Mouse (Mus musculus) ES-E14 (cell line): ENCODE measurements at regions not wholly inside any gene's neighbourhood (a gene's known extent, or its start where the extent isn't known, plus 50 kb on each side); places are given as distances from the start of the nearest gene placed in this dataset.
A peak's percentile ranks its signal among the peaks of the same experiment; 100 is the strongest.

Experiments used
- DNase-seq: peaks from one replicate; pipeline ENCODE4 v3.0.0-alpha.2; 2013; ENCODE audit warnings: low read depth, low spot score
- H3K27ac ChIP-seq: 2 replicates; pipeline ENCODE4 v1.5.1; 2012; ENCODE audit warnings: low read depth, mild to moderate bottlenecking, low read length, moderate library complexity, mixed read lengths; ENCODE audit not compliant: poor library complexity, insufficient read depth, severe bottlenecking
- H3K36me3 ChIP-seq: 2 replicates; pipeline ENCODE4 v1.6.1; 2012; ENCODE audit warnings: mild to moderate bottlenecking, low read length, moderate library complexity, mixed read lengths; ENCODE audit not compliant: control insufficient read depth, poor library complexity, insufficient read depth, severe bottlenecking
- H3K4me1 ChIP-seq, 2 experiments: fragments of 150-350 bp in 1 of 2; sonication (generic) in 1 of 2; 2 replicates each; pipeline ENCODE4 v1.6.1; 2012; ENCODE audit warnings: low read length in 2 of 2, mild to moderate bottlenecking in 1 of 2, mixed read lengths in 1 of 2; ENCODE audit not compliant: control insufficient read depth in 2 of 2, insufficient read depth in 2 of 2, poor library complexity in 1 of 2
- H3K4me3 ChIP-seq, 2 experiments: fragments of 150-350 bp in 1 of 2; sonication (generic) in 1 of 2; 2 replicates each; pipeline ENCODE4 v1.5.1; 2012; ENCODE audit warnings: low read length in 2 of 2, low read depth in 1 of 2, mild to moderate bottlenecking in 1 of 2, mixed read lengths in 1 of 2; ENCODE audit not compliant: insufficient read depth in 1 of 2, poor library complexity in 1 of 2, severe bottlenecking in 1 of 2
- H3K9ac ChIP-seq: 2 replicates; pipeline ENCODE4 v1.6.1; 2012; ENCODE audit warnings: low read depth, mild to moderate bottlenecking, low read length, mixed read lengths; ENCODE audit not compliant: poor library complexity, insufficient read depth, severe bottlenecking
- H3K9me3 ChIP-seq: fragments of 150-350 bp; sonication (generic); 2 replicates; pipeline ENCODE4 v1.6.1; 2012; ENCODE audit warnings: low read depth, mild to moderate bottlenecking, low read length; ENCODE audit not compliant: control insufficient read depth, insufficient read depth
- CHD2 ChIP-seq: IDR thresholded peaks from 2 replicates; pipeline ENCODE4 v1.6.1; 2014; ENCODE audit warnings: mild to moderate bottlenecking, low read depth, low read length, inconsistent platforms
- HCFC1 ChIP-seq: IDR thresholded peaks from 2 replicates; pipeline ENCODE4 v1.6.1; 2012; ENCODE audit warnings: low read length, inconsistent platforms, borderline replicate concordance; ENCODE audit not compliant: insufficient read depth
- MAFK ChIP-seq: IDR thresholded peaks from 2 replicates; pipeline ENCODE4 v1.6.1; 2014; ENCODE audit warnings: mild to moderate bottlenecking, low read depth, low read length, inconsistent platforms; ENCODE audit not compliant: insufficient read depth
- ZC3H11A ChIP-seq: IDR thresholded peaks from 2 replicates; pipeline ENCODE4 v1.6.1; 2012; ENCODE audit warnings: low read depth, mild to moderate bottlenecking, inconsistent platforms, low read length, borderline replicate concordance
- ZNF384 ChIP-seq: IDR thresholded peaks from 2 replicates; pipeline ENCODE4 v1.6.1; 2012; ENCODE audit warnings: low read depth, low read length, inconsistent platforms
- in situ Hi-C, 2 experiments: fragments of 600-800 bp; cut with MboI; formaldehyde crosslinking; loops; one replicate each; pipeline ENCODE4 v1.15.1; 2025; ENCODE audit warnings: low sequenced_read_pairs in 2 of 2, inconsistent platforms in 1 of 2; ENCODE audit not compliant: unreplicated experiment in 2 of 2

DNA sequence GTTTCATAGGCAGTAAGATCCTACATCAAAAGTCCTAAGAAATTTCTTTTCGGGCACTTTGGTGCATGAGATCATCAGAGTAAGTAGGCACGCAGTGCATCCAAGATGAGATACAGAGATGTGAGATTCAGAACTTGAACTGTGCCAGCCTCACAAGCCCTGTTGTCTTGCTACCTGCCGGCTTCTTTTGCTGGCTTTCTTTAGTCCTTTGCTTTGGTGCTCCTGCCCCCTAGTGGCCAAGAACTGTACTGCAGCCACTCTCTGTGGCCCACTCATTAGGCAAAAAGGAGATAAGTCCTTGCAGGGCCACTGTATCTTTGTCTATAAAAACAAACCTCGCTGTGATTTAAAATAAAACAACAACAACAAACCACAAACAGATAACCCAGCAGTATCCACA is 77.5 kb downstream of the Pttg1 start:
- no peak overlapping the region for H3K9ac ChIP-seq
- TF ChIP-seq HCFC1 (no peak), ZC3H11A (peak; percentile 91), CHD2 (no peak)

GRCm38 (mm10) chr11:43346489-43346888 is 79.6 kb downstream of the Pttg1 start:
- no peak for TF ChIP-seq CHD2
- Histone ChIP-seq H3K27ac (no peak overlapping the region), H3K9me3 (no peaks in the 10 kb centered on the region), H3K36me3 (no peaks in the 10 kb centered on the region), H3K4me1 (no peaks in the 10 kb centered on the region), H3K9ac (no peak overlapping the region), H3K4me3 (no peak overlapping the region)
- no peak for DNase-seq
- in situ Hi-C loops: no loop called here

More for the DNA sequence above, 77.5 kb downstream of the Pttg1 start:
- no peaks in the 10 kb centered on the region for H3K9me3 ChIP-seq
- H3K36me3 ChIP-seq: no peaks in the 10 kb centered on the region
- DNase-seq: peak; percentile 73
- H3K4me1 ChIP-seq: no peaks in the 10 kb centered on the region
- no peak overlapping the region for H3K4me3 ChIP-seq
- no peak overlapping the region for H3K27ac ChIP-seq
- in situ Hi-C loops: no loop called here

- in situ Hi-C loops: no loop called here
- TF ChIP-seq HCFC1 (no peak), CHD2 (no peak), ZC3H11A (no peak), MAFK (no peak), ZNF384 (no peak)
- no peaks in the 10 kb centered on the region for H3K9me3 ChIP-seq
These were observed 81.1 kb downstream of the Pttg1 start for GRCm38 (mm10) chr11:43344767-43345561.

DNA sequence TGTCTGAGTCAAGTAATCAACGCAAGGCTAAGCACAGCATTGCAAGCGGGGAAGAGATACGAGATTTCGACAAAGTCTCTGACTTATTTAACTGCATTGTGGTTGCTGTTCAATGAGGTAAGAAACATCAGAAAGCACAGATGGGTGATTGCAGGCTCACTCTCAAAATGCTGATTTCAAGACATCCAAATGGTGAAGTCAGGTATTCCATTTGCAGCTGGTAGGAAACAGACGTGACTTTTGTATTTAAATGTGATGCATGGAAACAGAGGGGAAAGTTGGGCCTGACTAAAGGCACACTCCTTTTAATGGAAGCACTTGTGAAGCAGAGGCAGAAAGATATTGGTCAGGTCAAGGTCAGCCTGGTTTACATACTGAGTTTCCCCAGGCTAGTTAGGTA is 82.5 kb downstream of the Pttg1 start:
- no peak for TF ChIP-seq CHD2
- TF ChIP-seq ZNF384: no peak
- TF ChIP-seq HCFC1: no peak
- no peak for TF ChIP-seq ZC3H11A
- no peak for TF ChIP-seq MAFK
- Histone ChIP-seq H3K27ac (no peak overlapping the region), H3K4me1 (no peaks in the 10 kb centered on the region), H3K9ac (no peak overlapping the region), H3K4me3 (no peak overlapping the region), H3K36me3 (no peaks in the 10 kb centered on the region), H3K9me3 (no peaks in the 10 kb centered on the region)
- in situ Hi-C loops: no loop called here
- no peak for DNase-seq

More at GRCm38 (mm10) chr11:43344767-43345561, 81.1 kb downstream of the Pttg1 start:
- Histone ChIP-seq H3K27ac (no peak overlapping the region), H3K36me3 (no peaks in the 10 kb centered on the region), H3K4me1 (no peaks in the 10 kb centered on the region), H3K4me3 (no peak overlapping the region), H3K9ac (no peak overlapping the region)
- DNase-seq: no peak

DNA sequence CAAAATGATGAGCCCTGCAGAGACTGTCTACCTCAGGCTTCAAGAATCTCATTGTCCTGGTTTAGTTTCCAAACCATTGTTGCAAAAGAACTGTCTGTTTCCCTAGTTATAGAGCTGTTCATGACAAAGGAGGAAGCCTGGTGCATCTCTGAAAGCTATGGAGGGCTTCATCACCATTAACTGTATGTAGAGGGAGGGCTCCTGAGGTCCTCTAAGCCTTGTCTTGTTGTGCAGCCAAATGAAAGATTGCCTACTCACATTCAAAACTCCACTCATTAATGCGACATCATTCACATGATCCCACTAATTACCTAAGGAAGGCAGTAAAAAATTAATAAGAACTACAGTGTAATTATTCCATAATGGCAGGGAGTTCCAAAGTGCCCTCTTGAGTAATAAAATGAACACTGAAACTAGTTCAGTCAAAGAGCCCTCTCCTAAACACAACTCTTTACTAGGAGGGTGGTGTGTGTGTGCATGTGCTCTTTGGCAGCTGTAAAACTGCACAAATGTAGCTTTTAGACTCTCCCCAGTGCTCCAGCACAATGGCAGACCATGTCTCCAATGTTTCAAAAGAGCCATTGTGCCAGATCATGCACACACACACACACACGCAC is 87.6 kb downstream of the Pttg1 start:
- Histone ChIP-seq H3K4me1 (no peaks in the 10 kb centered on the region), H3K9me3 (no peaks in the 10 kb centered on the region), H3K36me3 (no peaks in the 10 kb centered on the region), H3K4me3 (no peak overlapping the region), H3K9ac (no peak overlapping the region), H3K27ac (no peak overlapping the region)
- DNase-seq: no peak
- in situ Hi-C loops: no loop called here
- TF ChIP-seq MAFK: no peak
